26 mouse cellular contexts compared by ENCODE assay signal in genomic region chr5:21651885-21652612, GRCm38 (mm10). TPM values are rescaled to one million over a fixed set of nuclear protein-coding genes. Genes with fewer than 3 reads are reported as not detected.
DNase-seq lines count a peak whose midpoint lies in the region; ATAC-seq and TF ChIP-seq lines count a peak whose summit lies in the region.
"Had no signal": no experiment of that assay in that cellular context is flagged by ENCODE, and none has a peak within 500 bp of the region (broad histone marks: within the 10 kb centered on the region; RNA-seq: fewer than 3 reads in every experiment).

No protein-coding gene starts in this region.

- no peaks in the 10 kb centered on the region for H3K27me3 ChIP-seq in heart, embryonic 15.5 days
- H3K27me3 ChIP-seq in heart, embryonic 10.5 days (ENCODE audit: insufficient read depth, poor library complexity, severe bottlenecking): no peaks in the 10 kb centered on the region
- no peaks in the 10 kb centered on the region for H3K27me3 ChIP-seq in stomach, postnatal 0 days (ENCODE audit: control insufficient read depth, insufficient read depth, low read length)
- H3K27me3 ChIP-seq: CH12.LX; embryonic facial prominence, embryonic 12.5 days; midbrain, embryonic 12.5 days; neural tube, embryonic 13.5 days; Patski had no signal

- H3K27ac ChIP-seq in heart, embryonic 15.5 days: no peak overlapping the region
- H3K27ac ChIP-seq in heart, embryonic 10.5 days: no peak overlapping the region
- H3K27ac ChIP-seq in stomach, postnatal 0 days (replicated peaks): no peak overlapping the region
- H3K27ac ChIP-seq: embryonic facial prominence, embryonic 12.5 days; hindbrain, embryonic 14.5 days; midbrain, embryonic 12.5 days; neural tube, embryonic 13.5 days had no signal

- H3K4me1 ChIP-seq in heart, embryonic 15.5 days (replicated peaks): no peaks in the 10 kb centered on the region
- peaks cover 5% of the 10 kb centered on the region; the same call in 1 of the 2 replicates for H3K4me1 ChIP-seq in heart, embryonic 10.5 days
- H3K4me1 ChIP-seq in stomach, postnatal 0 days (replicated peaks; ENCODE audit: control insufficient read depth, insufficient read depth): no peaks in the 10 kb centered on the region

- H3K36me3 ChIP-seq in heart, embryonic 15.5 days: peaks cover 50% of the 10 kb centered on the region
- peaks cover 68% of the 10 kb centered on the region for H3K36me3 ChIP-seq in heart, embryonic 10.5 days
- H3K36me3 ChIP-seq in stomach, postnatal 0 days (ENCODE audit: control insufficient read depth, insufficient read depth, low read length): peaks cover 26% of the 10 kb centered on the region

- ATAC-seq in heart, embryonic 15.5 days (replicated peaks; ENCODE audit: insufficient number of reproducible peaks, insufficient read depth, low FRiP score, low read depth): 0 out of 2 replicates have a peak, but pooled peaks have one; percentile 18
- ATAC-seq in stomach, postnatal 0 days (ENCODE audit: low FRiP score, low TSS enrichment): no peak
- no peak for ATAC-seq in CD4-positive, CD25-positive, alpha-beta regulatory T cell, adult 4 months
- ATAC-seq: forebrain, embryonic 16.5 days; inflammation-experienced regulatory T-cells, adult 6 months; Patski had no signal

- TF ChIP-seq EP300 in stomach, postnatal 0 days (optimal IDR thresholded peaks at IDR 0.05): no peak

- no peak overlapping the region for H3K4me2 ChIP-seq in heart, embryonic 15.5 days
- no peak overlapping the region for H3K4me2 ChIP-seq in stomach, postnatal 0 days (replicated peaks; ENCODE audit: low read depth)
- H3K4me2 ChIP-seq: embryonic facial prominence, embryonic 12.5 days; hindbrain, embryonic 14.5 days; liver, embryonic 11.5 days; midbrain, embryonic 12.5 days; neural tube, embryonic 13.5 days had no signal

- WGBS in heart, embryonic 15.5 days: 68% methylated on average over 7 of the region's 7 CpGs
- 80% methylated on average over 7 of the region's 7 CpGs for WGBS in heart, embryonic 10.5 days
- WGBS in stomach, postnatal 0 days: 83% methylated on average over 7 of the region's 7 CpGs

- H3K9ac ChIP-seq in heart, embryonic 15.5 days: no peak overlapping the region
- H3K9ac ChIP-seq in stomach, postnatal 0 days (ENCODE audit: low read length): no peak overlapping the region
- H3K9ac ChIP-seq: embryonic facial prominence, embryonic 12.5 days; hindbrain, embryonic 14.5 days; midbrain, embryonic 12.5 days; neural tube, embryonic 13.5 days had no signal

- no peak overlapping the region for H3K4me3 ChIP-seq in heart, embryonic 15.5 days
- no peak overlapping the region for H3K4me3 ChIP-seq in heart, embryonic 10.5 days
- H3K4me3 ChIP-seq in stomach, postnatal 0 days (ENCODE audit: low read depth, low read length): no peak overlapping the region
- H3K4me3 ChIP-seq: embryonic facial prominence, embryonic 12.5 days; midbrain, embryonic 12.5 days; neural tube, embryonic 13.5 days had no signal

- TF ChIP-seq CTCF in stomach, postnatal 0 days (IDR thresholded peaks at IDR 0.05; ENCODE audit: low read depth): no peak

- DNase-seq in heart, embryonic 10.5 days (ENCODE audit: low spot score): no peak
- peak; percentile 28 for DNase-seq in lung, postnatal 36 days
- DNase-seq in lung, adult 18-20 months: no peak
- DNase-seq in ZHBTc4 (ENCODE audit: low read depth, low spot score): peak; percentile 61
- peak; percentile 3 for DNase-seq in stomach, postnatal 0 days (ENCODE audit: low spot score)
- DNase-seq: adrenal gland, postnatal 25 days; B cell, adult 2 months; cerebellum, adult 11-12 months; cerebellum, adult 9-11 months; embryo, embryonic 11 days; heart, postnatal 36 days; kidney, adult 11 months; kidney, postnatal 14 days; right cerebral cortex, postnatal 4 days; thymus, postnatal 4 days had no signal

- H3K9me3 ChIP-seq in heart, embryonic 15.5 days (replicated peaks): no peaks in the 10 kb centered on the region
- H3K9me3 ChIP-seq in heart, embryonic 10.5 days: no peaks in the 10 kb centered on the region
- H3K9me3 ChIP-seq in stomach, postnatal 0 days (ENCODE audit: control insufficient read depth, low read length): no peaks in the 10 kb centered on the region
- H3K9me3 ChIP-seq: embryonic facial prominence, embryonic 12.5 days; midbrain, embryonic 12.5 days; neural tube, embryonic 13.5 days had no signal

RNA-seq across cellular contexts. Expression of gene Armc10, which starts 6.4 kb away (rescaled TPM):
- polyA plus RNA-seq in heart, embryonic 15.5 days (2015; fragmentation: Nextera tagmentation; extraction: Ambion mirVana): 17.3 and 21.6 TPM in 2 replicates
- 23.0 and 32.8 TPM in 2 replicates for polyA plus RNA-seq in heart, embryonic 10.5 days (2016; fragmentation: Nextera tagmentation; extraction: Ambion mirVana)
- polyA plus RNA-seq in stomach, postnatal 0 days (2015; fragmentation: Nextera tagmentation; extraction: Ambion mirVana): 20.5 and 21.0 TPM in 2 replicates
- polyA plus RNA-seq in CD4-positive, CD25-positive, alpha-beta regulatory T cell, adult 4 months (2017; shearing (Covaris generic)): 10 to 100 TPM; 35.9 to 38.0 TPM

RNA-seq across cellular contexts. Expression of gene Fbxl13, which starts 6.6 kb away (rescaled TPM):
- 0.10 and 0.18 TPM in 2 replicates for polyA plus RNA-seq in heart, embryonic 15.5 days (2015; fragmentation: Nextera tagmentation; extraction: Ambion mirVana)
- 0.22 and 0.26 TPM in 2 replicates for polyA plus RNA-seq in heart, embryonic 10.5 days (2016; fragmentation: Nextera tagmentation; extraction: Ambion mirVana)
- 0.17 and 0.28 TPM in 2 replicates for polyA plus RNA-seq in stomach, postnatal 0 days (2015; fragmentation: Nextera tagmentation; extraction: Ambion mirVana)
- polyA plus RNA-seq in CD4-positive, CD25-positive, alpha-beta regulatory T cell, adult 4 months (2017; shearing (Covaris generic)): not detected

RNA-seq across cellular contexts. Expression of gene Napepld, which starts 49.1 kb away (rescaled TPM):
- 5.6 and 5.7 TPM in 2 replicates for polyA plus RNA-seq in heart, embryonic 15.5 days (2015; fragmentation: Nextera tagmentation; extraction: Ambion mirVana)
- polyA plus RNA-seq in heart, embryonic 10.5 days (2016; fragmentation: Nextera tagmentation; extraction: Ambion mirVana): 3.1 and 3.7 TPM in 2 replicates
- polyA plus RNA-seq in stomach, postnatal 0 days (2015; fragmentation: Nextera tagmentation; extraction: Ambion mirVana): 3.3 and 3.7 TPM in 2 replicates
- polyA plus RNA-seq in CD4-positive, CD25-positive, alpha-beta regulatory T cell, adult 4 months (2017; shearing (Covaris generic)): 1 to 10 TPM; 3.3 to 3.9 TPM

Comparison
In these comparisons a context has a peak if more than half of its experiments do, and no peak if none do; other contexts are left out.
1. DNase-seq: peak in lung, postnatal 36 days (single experiment), ZHBTc4 (single experiment) and stomach, postnatal 0 days (single experiment); none in heart, embryonic 10.5 days (single experiment) and lung, adult 18-20 months (0 of 2).